ENCODE assay signal across 9 mouse cellular contexts in genomic region chr4:152103025-152103424, GRCm38 (mm10). TPM values are rescaled to one million over a fixed set of nuclear protein-coding genes. Genes with fewer than 3 reads are reported as not detected.
DNase-seq lines count a peak whose midpoint lies in the region; ATAC-seq and TF ChIP-seq lines count a peak whose summit lies in the region.
"Had no signal": no experiment of that assay in that cellular context is flagged by ENCODE, and none has a peak within 500 bp of the region (broad histone marks: within the 10 kb centered on the region; RNA-seq: fewer than 3 reads in every experiment).

No protein-coding gene starts in this region.

- TF ChIP-seq EP300 in heart, postnatal 0 days (IDR thresholded peaks at IDR 0.05; ENCODE audit: low read depth) = no peak
- no peak for TF ChIP-seq EP300 in stomach, postnatal 0 days (optimal IDR thresholded peaks at IDR 0.05)

- H3K4me2 ChIP-seq in heart, postnatal 0 days (ENCODE audit: low read depth, low read length) = no peak overlapping the region
- H3K4me2 ChIP-seq in stomach, postnatal 0 days (replicated peaks; ENCODE audit: low read depth) = no peak overlapping the region

- H3K27me3 ChIP-seq in heart, postnatal 0 days (ENCODE audit: control insufficient read depth, insufficient read depth, low read length) = no peaks in the 10 kb centered on the region
- H3K27me3 ChIP-seq in C2C12 (ENCODE audit: control insufficient read depth, insufficient read depth, insufficient read length) = no peaks in the 10 kb centered on the region
- no peaks in the 10 kb centered on the region for H3K27me3 ChIP-seq in stomach, postnatal 0 days (ENCODE audit: control insufficient read depth, insufficient read depth, low read length)

- H3K9me3 ChIP-seq in heart, postnatal 0 days (replicated peaks; ENCODE audit: control insufficient read depth, low read length) = no peaks in the 10 kb centered on the region
- no peaks in the 10 kb centered on the region for H3K9me3 ChIP-seq in stomach, postnatal 0 days (ENCODE audit: control insufficient read depth, low read length)

- H3K79me2 ChIP-seq in C2C12 (ENCODE audit: control insufficient read depth, insufficient read depth) = no peaks in the 10 kb centered on the region

- no peak overlapping the region for H3K4me3 ChIP-seq in heart, postnatal 0 days (ENCODE audit: low read depth, low read length)
- H3K4me3 ChIP-seq in C2C12 (ENCODE audit: insufficient read depth, poor library complexity, severe bottlenecking) = no peak overlapping the region
- H3K4me3 ChIP-seq in stomach, postnatal 0 days (ENCODE audit: low read depth, low read length) = no peak overlapping the region

- no peak overlapping the region for H3K9ac ChIP-seq in heart, postnatal 0 days (replicated peaks; ENCODE audit: low read depth, low read length)
- no peak overlapping the region for H3K9ac ChIP-seq in stomach, postnatal 0 days (ENCODE audit: low read length)

- no peaks in the 10 kb centered on the region for H3K79me3 ChIP-seq in C2C12 (ENCODE audit: low read depth)

- H3K4me1 ChIP-seq in heart, postnatal 0 days (ENCODE audit: control insufficient read depth, insufficient read depth) = peaks cover 14% of the 10 kb centered on the region
- no peaks in the 10 kb centered on the region; the same call in 1 of the 2 replicates for H3K4me1 ChIP-seq in stomach, postnatal 0 days (replicated peaks; ENCODE audit: control insufficient read depth, insufficient read depth)

- 0 out of 2 replicates have a peak, but pooled peaks have one; percentile 13 for ATAC-seq in heart, postnatal 0 days (ENCODE audit: insufficient read depth, low read depth)
- ATAC-seq in megakaryocyte-erythroid progenitor cell, adult 5-6 weeks (replicated peaks; ENCODE audit: low FRiP score, low TSS enrichment, poor library complexity, severe bottlenecking) = peak; percentile 81
- no peak for ATAC-seq in stomach, postnatal 0 days (ENCODE audit: low FRiP score, low TSS enrichment)

- no peak overlapping the region for H3K27ac ChIP-seq in heart, postnatal 0 days (ENCODE audit: low read depth)
- H3K27ac ChIP-seq in stomach, postnatal 0 days (replicated peaks) = no peak overlapping the region

- DNase-seq in heart, postnatal 0 days (ENCODE audit: low spot score) = no peak
- no peak for DNase-seq in heart, adult 8-10 months (ENCODE audit: low spot score)
- peak; percentile 52 for DNase-seq in adipocyte (ENCODE audit: low spot score)
- DNase-seq in embryo, embryonic 9.5 days (ENCODE audit: extremely low spot score) = peak; percentile 66
- peak; percentile 92 for DNase-seq in kidney, postnatal 4 days
- DNase-seq in stomach, postnatal 0 days (ENCODE audit: low spot score) = peak; percentile 84

- TF ChIP-seq CTCF in heart, postnatal 0 days (IDR thresholded peaks at IDR 0.05; ENCODE audit: low read depth) = peak; percentile 78
- TF ChIP-seq CTCF in C2C12 (IDR thresholded peaks at IDR 0.05; ENCODE audit: control insufficient read depth, insufficient read depth, insufficient read length) = peak; percentile 74
- peak; percentile 91 for TF ChIP-seq CTCF in stomach, postnatal 0 days (IDR thresholded peaks at IDR 0.05; ENCODE audit: low read depth)

- no peak overlapping the region for H3ac ChIP-seq in C2C12 (ENCODE audit: control insufficient read depth, insufficient read length, low read depth)

- H3K36me3 ChIP-seq in heart, postnatal 0 days (replicated peaks; ENCODE audit: control insufficient read depth, insufficient read depth, low read length) = peaks cover 53% of the 10 kb centered on the region
- peaks cover 18% of the 10 kb centered on the region for H3K36me3 ChIP-seq in C2C12 (ENCODE audit: control insufficient read depth, insufficient read depth)
- H3K36me3 ChIP-seq in stomach, postnatal 0 days (ENCODE audit: control insufficient read depth, insufficient read depth, low read length) = peaks cover 16% of the 10 kb centered on the region; the same call in 1 of the 2 replicates

- WGBS in heart, postnatal 0 days = 42% methylated on average over 7 of the region's 7 CpGs
- 52% methylated on average over 7 of the region's 7 CpGs for WGBS in stomach, postnatal 0 days

TF ChIP-seq in C2C12, 6 proteins besides CTCF, POLR2A, EP300 and RAD21:
- TF ChIP-seq CEBPB (IDR thresholded peaks at IDR 0.05; ENCODE audit: low read depth) (no peak), FOSL1 (IDR thresholded peaks at IDR 0.05; ENCODE audit: insufficient read depth, low read length, poor library complexity, severe bottlenecking) (no peak), MYOD1 (IDR thresholded peaks at IDR 0.05; ENCODE audit: control insufficient read depth, insufficient read length, low read depth) (no peak), MYOG (IDR thresholded peaks at IDR 0.05; ENCODE audit: control insufficient read depth, extremely low read depth, insufficient read length) (no peak), MAX (IDR thresholded peaks at IDR 0.05) (no peak)

RNA-seq across cellular contexts. Expression of gene Tnfrsf25, which starts 12.7 kb away (rescaled TPM):
- 0.89 TPM in 1 of 2 replicates, not detected in the other for total RNA-seq in heart, postnatal 0 days (2014; rRNA removed; ENCODE audit: low replicate concordance)
- polyA plus RNA-seq in heart, postnatal 0 days (2015; fragmentation: Nextera tagmentation; extraction: Ambion mirVana) = 0.75 and 1.2 TPM in 2 replicates
- 1 to 10 TPM; 1.1 to 3.2 (median 1.8) TPM for total RNA-seq in heart, adult 8-10 months (2022)
- polyA plus RNA-seq in C2C12 (2012; fragmentation: generic; extraction: Trizol) = 0.95 TPM
- total RNA-seq in megakaryocyte-erythroid progenitor cell, adult 5-6 weeks (2014; fragmentation: Nextera tagmentation) = not detected in 2 replicates
- not detected in 2 replicates for total RNA-seq in megakaryocyte-erythroid progenitor cell, adult 5-6 weeks (2017)
- polyA plus RNA-seq in stomach, postnatal 0 days (2015; fragmentation: Nextera tagmentation; extraction: Ambion mirVana) = 0.49 and 0.96 TPM in 2 replicates

RNA-seq across cellular contexts. Expression of gene Plekhg5, which starts 30.7 kb away (rescaled TPM):
- total RNA-seq in heart, postnatal 0 days (2014; rRNA removed; ENCODE audit: low replicate concordance) = 16.6 and 18.0 TPM in 2 replicates
- polyA plus RNA-seq in heart, postnatal 0 days (2015; fragmentation: Nextera tagmentation; extraction: Ambion mirVana) = 8.8 and 10.6 TPM in 2 replicates
- total RNA-seq in heart, adult 8-10 months (2022) = 10 to 100 TPM; 11.9 to 15.0 (median 14.3) TPM
- 17.5 TPM for polyA plus RNA-seq in C2C12 (2012; fragmentation: generic; extraction: Trizol)
- 8.9 and 15.6 TPM in 2 replicates for total RNA-seq in megakaryocyte-erythroid progenitor cell, adult 5-6 weeks (2014; fragmentation: Nextera tagmentation)
- 6.8 and 7.1 TPM in 2 replicates for total RNA-seq in megakaryocyte-erythroid progenitor cell, adult 5-6 weeks (2017)
- polyA plus RNA-seq in stomach, postnatal 0 days (2015; fragmentation: Nextera tagmentation; extraction: Ambion mirVana) = 6.4 and 7.5 TPM in 2 replicates

RNA-seq across cellular contexts. Expression of gene Espn, which starts 49.1 kb away (rescaled TPM):
- total RNA-seq in heart, postnatal 0 days (2014; rRNA removed; ENCODE audit: low replicate concordance) = 0.34 and 0.97 TPM in 2 replicates
- 0.69 and 0.87 TPM in 2 replicates for polyA plus RNA-seq in heart, postnatal 0 days (2015; fragmentation: Nextera tagmentation; extraction: Ambion mirVana)
- 1 to 10 TPM; 2.6 to 3.5 (median 3.0) TPM for total RNA-seq in heart, adult 8-10 months (2022)
- polyA plus RNA-seq in C2C12 (2012; fragmentation: generic; extraction: Trizol) = 0.97 TPM
- total RNA-seq in megakaryocyte-erythroid progenitor cell, adult 5-6 weeks (2014; fragmentation: Nextera tagmentation) = 2.9 and 5.7 TPM in 2 replicates
- total RNA-seq in megakaryocyte-erythroid progenitor cell, adult 5-6 weeks (2017) = 2.2 and 3.1 TPM in 2 replicates
- polyA plus RNA-seq in stomach, postnatal 0 days (2015; fragmentation: Nextera tagmentation; extraction: Ambion mirVana) = 13.8 and 14.4 TPM in 2 replicates

RNA-seq across cellular contexts. Expression of gene Hes2, which starts 55.6 kb away (rescaled TPM):
- total RNA-seq in heart, postnatal 0 days (2014; rRNA removed; ENCODE audit: low replicate concordance) = not detected in 2 replicates
- not detected in 2 replicates for polyA plus RNA-seq in heart, postnatal 0 days (2015; fragmentation: Nextera tagmentation; extraction: Ambion mirVana)
- total RNA-seq in heart, adult 8-10 months (2022) = not detected
- polyA plus RNA-seq in C2C12 (2012; fragmentation: generic; extraction: Trizol) = not detected
- total RNA-seq in megakaryocyte-erythroid progenitor cell, adult 5-6 weeks (2014; fragmentation: Nextera tagmentation) = 0.35 TPM in 1 of 2 replicates, not detected in the other
- not detected in 2 replicates for total RNA-seq in megakaryocyte-erythroid progenitor cell, adult 5-6 weeks (2017)
- polyA plus RNA-seq in stomach, postnatal 0 days (2015; fragmentation: Nextera tagmentation; extraction: Ambion mirVana) = 0.52 and 0.87 TPM in 2 replicates
- total RNA-seq: layer of hippocampus, postnatal 36 days had no signal

Comparison
In these comparisons a context has a peak if more than half of its experiments do, and no peak if none do; other contexts are left out.
1. DNase-seq: peak in adipocyte (single experiment), embryo, embryonic 9.5 days (single experiment), kidney, postnatal 4 days (2 of 2) and stomach, postnatal 0 days (single experiment); none in heart, postnatal 0 days (single experiment) and heart, adult 8-10 months (single experiment).
2. Peak in every context shown above with its lines, with median percentiles within 50 percentile points of each other: CTCF ChIP-seq.